21 mouse cellular contexts compared by ENCODE assay signal in the genomic region with DNA sequence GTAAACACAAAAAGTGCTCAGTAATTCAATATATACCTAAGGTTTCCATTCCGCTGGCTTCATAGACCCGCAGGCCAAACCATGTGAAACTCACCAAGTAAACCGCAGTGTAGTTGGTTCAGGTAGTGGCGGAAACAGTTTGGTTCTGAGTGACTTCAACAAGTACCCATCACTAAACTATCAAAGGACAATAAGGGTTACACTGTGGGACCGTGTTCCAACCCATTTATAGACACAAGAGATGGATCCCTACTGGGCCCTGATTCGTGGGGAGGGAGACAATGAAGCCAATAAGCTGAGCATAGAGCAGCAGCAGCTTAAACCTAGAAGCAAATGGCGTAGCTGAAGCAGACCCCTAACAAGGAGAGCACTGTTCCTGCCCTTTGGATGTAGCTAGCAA.
DNase-seq lines count a peak whose midpoint lies in the region; ATAC-seq and TF ChIP-seq lines count a peak whose summit lies in the region.
"Had no signal": no experiment of that assay in that cellular context is flagged by ENCODE, and none has a peak within 500 bp of the region (broad histone marks: within the 10 kb centered on the region; RNA-seq: fewer than 3 reads in every experiment).

No protein-coding gene starts in this region.

- no peak overlapping the region for H3K4me3 ChIP-seq in heart, adult 2 months
- H3K4me3 ChIP-seq in forebrain, embryonic 14.5 days (ENCODE audit: low read depth, low read length) = no peak overlapping the region
- H3K4me3 ChIP-seq: embryonic facial prominence, embryonic 10.5 days; embryonic facial prominence, embryonic 12.5 days; forebrain, embryonic 13.5 days had no signal

- no peak for TF ChIP-seq EP300 in heart, adult 2 months (IDR thresholded peaks at IDR 0.05; ENCODE audit: insufficient read depth, low read depth, low read length)

- no peaks in the 10 kb centered on the region for H3K27me3 ChIP-seq in heart, adult 2 months (ENCODE audit: control insufficient read depth, insufficient read depth, low read length)
- no peaks in the 10 kb centered on the region for H3K27me3 ChIP-seq in forebrain, embryonic 14.5 days (replicated peaks; ENCODE audit: control insufficient read depth, insufficient read depth, low read length)
- H3K27me3 ChIP-seq: embryonic facial prominence, embryonic 12.5 days; forebrain, embryonic 13.5 days; Patski had no signal

- H3K36me3 ChIP-seq in heart, adult 2 months (ENCODE audit: control insufficient read depth, insufficient read depth, low read length) = peaks cover 4% of the 10 kb centered on the region; the same call in 1 of the 2 replicates
- H3K36me3 ChIP-seq in forebrain, embryonic 14.5 days (ENCODE audit: control insufficient read depth, insufficient read depth, low read length) = 0 out of 2 replicates have a peak, but pooled peaks cover 2% of the 10 kb centered on the region

- WGBS in heart, adult 2 months = 92% methylated on average over 7 of the region's 7 CpGs
- 77% methylated on average over 7 of the region's 7 CpGs for WGBS in forebrain, embryonic 14.5 days

- no peak overlapping the region for H3K9ac ChIP-seq in heart, adult 2 months (ENCODE audit: low read depth, low read length)
- no peak overlapping the region for H3K9ac ChIP-seq in forebrain, embryonic 14.5 days (ENCODE audit: low read length)
- H3K9ac ChIP-seq: embryonic facial prominence, embryonic 12.5 days; forebrain, embryonic 13.5 days had no signal

- no peak for ATAC-seq in forebrain, embryonic 14.5 days
- ATAC-seq: forebrain, embryonic 13.5 days; forebrain, embryonic 16.5 days; Patski had no signal

- H3K79me2 ChIP-seq in heart, adult 2 months (replicated peaks; ENCODE audit: control insufficient read depth, insufficient read depth, low read length) = no peaks in the 10 kb centered on the region; the same call in 1 of the 2 replicates

- no peaks in the 10 kb centered on the region for H3K4me1 ChIP-seq in heart, adult 2 months (ENCODE audit: control insufficient read depth, insufficient read depth, low read length)
- no peaks in the 10 kb centered on the region for H3K4me1 ChIP-seq in forebrain, embryonic 14.5 days (ENCODE audit: control insufficient read depth, insufficient read depth, low read length)
- H3K4me1 ChIP-seq: embryonic facial prominence, embryonic 10.5 days; embryonic facial prominence, embryonic 12.5 days; forebrain, embryonic 13.5 days had no signal

- no peak overlapping the region for H3K4me2 ChIP-seq in forebrain, embryonic 14.5 days (ENCODE audit: low read length)
- H3K4me2 ChIP-seq: embryonic facial prominence, embryonic 12.5 days; forebrain, embryonic 13.5 days had no signal

- no peak overlapping the region for H3K27ac ChIP-seq in heart, adult 2 months
- no peak overlapping the region for H3K27ac ChIP-seq in forebrain, embryonic 14.5 days (ENCODE audit: low read depth, low read length)
- H3K27ac ChIP-seq: embryonic facial prominence, embryonic 10.5 days; embryonic facial prominence, embryonic 12.5 days; forebrain, embryonic 13.5 days had no signal

- DNase-seq in heart, adult 11 months = peak; percentile 84
- DNase-seq in heart, adult 2 months = no peak
- DNase-seq in ZHBTc4 (ENCODE audit: low read depth, low spot score) = peak; percentile 30
- no peak for DNase-seq in forebrain, embryonic 14.5 days (ENCODE audit: low spot score)
- DNase-seq in ovary, postnatal 36 days (ENCODE audit: low spot score) = no peak
- DNase-seq: adrenal gland, adult 2 months; adrenal gland, postnatal 10 days; adrenal gland, postnatal 25 days; B cell, adult 2 months; cerebellum, adult 11 months; cerebellum, adult 18-20 months; cerebellum, adult 8-10 months; cerebellum, adult 9-11 months; cerebellum, postnatal 14 days; cerebellum, postnatal 36 days had no signal

- no peak for TF ChIP-seq CTCF in heart, adult 2 months (IDR thresholded peaks at IDR 0.05)

- intact Hi-C loops in heart, adult 2 months (cut with DNase I) = no loop called here

- no peaks in the 10 kb centered on the region for H3K9me3 ChIP-seq in forebrain, embryonic 14.5 days (replicated peaks; ENCODE audit: control insufficient read depth, low read length)
- H3K9me3 ChIP-seq: embryonic facial prominence, embryonic 10.5 days; embryonic facial prominence, embryonic 12.5 days; forebrain, embryonic 13.5 days; G1E had no signal

- TF ChIP-seq POLR2A in heart, adult 2 months (IDR thresholded peaks at IDR 0.05; ENCODE audit: insufficient read depth, low read depth, low read length) = no peak

Comparison
In these comparisons a context has a peak if more than half of its experiments do, and no peak if none do; other contexts are left out.
1. DNase-seq: peak in heart, adult 11 months (single experiment) and ZHBTc4 (single experiment); none in heart, adult 2 months (0 of 2), forebrain, embryonic 14.5 days (single experiment) and ovary, postnatal 36 days (single experiment).